Mouse (Mus musculus): ENCODE measurements around the gene Kctd21.
A peak's percentile ranks its signal among the peaks of the same experiment; 100 is the strongest.

Kctd21 gene

GRCm38 (mm10) chr7:97331726-97332666 is at the start of gene Kctd21, which contains the start of gene Usp35:
Kctd21 (plus strand) TSS chr7:97332327.
Usp35 (minus strand) TSS chr7:97332020.
- DNase-seq (ENCODE audit: low read depth, low spot score) = peak; percentile 97

- no peak for DNase-seq (ENCODE audit: low read depth, low spot score)
These were observed 35.1 kb upstream of the Kctd21 start for GRCm38 (mm10) chr7:97296986-97297385.

GRCm38 (mm10) chr7:97297466-97297865 is 34.7 kb upstream of the Kctd21 start:
- peak; percentile 72 for DNase-seq (ENCODE audit: low read depth, low spot score)

- DNase-seq (ENCODE audit: low read depth, low spot score) = no peak
These were observed 33.8 kb upstream of the Kctd21 start for GRCm38 (mm10) chr7:97298279-97298678.

- DNase-seq (ENCODE audit: low read depth, low spot score) = no peak
These were observed 33.2 kb upstream of the Kctd21 start for GRCm38 (mm10) chr7:97298943-97299342.

GRCm38 (mm10) chr7:97300914-97301313 is 31.2 kb upstream of the Kctd21 start:
- no peak for DNase-seq (ENCODE audit: low read depth, low spot score)

GRCm38 (mm10) chr7:97301321-97301720 is 30.8 kb upstream of the Kctd21 start:
- DNase-seq (ENCODE audit: low read depth, low spot score) = no peak

- DNase-seq (ENCODE audit: low read depth, low spot score) = no peak
These were observed 29.9 kb upstream of the Kctd21 start for GRCm38 (mm10) chr7:97302261-97302660.

- no peak for DNase-seq (ENCODE audit: low read depth, low spot score)
These were observed 29.3 kb upstream of the Kctd21 start for GRCm38 (mm10) chr7:97302876-97303275.

GRCm38 (mm10) chr7:97303614-97304013 is 28.5 kb upstream of the Kctd21 start:
- DNase-seq (ENCODE audit: low read depth, low spot score) = no peak

GRCm38 (mm10) chr7:97304471-97304870 is 27.7 kb upstream of the Kctd21 start:
- DNase-seq (ENCODE audit: low read depth, low spot score) = no peak

GRCm38 (mm10) chr7:97305206-97305605 is 26.9 kb upstream of the Kctd21 start:
- DNase-seq (ENCODE audit: low read depth, low spot score) = no peak

- no peak for DNase-seq (ENCODE audit: low read depth, low spot score)
These were observed 25.3 kb upstream of the Kctd21 start for GRCm38 (mm10) chr7:97306813-97307212.

GRCm38 (mm10) chr7:97307546-97307945 is 24.6 kb upstream of the Kctd21 start:
- no peak for DNase-seq (ENCODE audit: low read depth, low spot score)

- DNase-seq (ENCODE audit: low read depth, low spot score) = no peak
These were observed 22.4 kb upstream of the Kctd21 start for GRCm38 (mm10) chr7:97309461-97310340.

- DNase-seq (ENCODE audit: low read depth, low spot score) = no peak
These were observed 21.8 kb upstream of the Kctd21 start for GRCm38 (mm10) chr7:97310341-97310635.

GRCm38 (mm10) chr7:97311620-97312019 is 20.5 kb upstream of the Kctd21 start:
- DNase-seq (ENCODE audit: low read depth, low spot score) = no peak

GRCm38 (mm10) chr7:97312196-97312595 is 19.9 kb upstream of the Kctd21 start:
- DNase-seq (ENCODE audit: low read depth, low spot score) = no peak

GRCm38 (mm10) chr7:97312856-97313255 is 19.3 kb upstream of the Kctd21 start:
- no peak for DNase-seq (ENCODE audit: low read depth, low spot score)

GRCm38 (mm10) chr7:97313364-97313995 is 18.6 kb upstream of the Kctd21 start:
- DNase-seq (ENCODE audit: low read depth, low spot score) = no peak

- no peak for DNase-seq (ENCODE audit: low read depth, low spot score)
These were observed 17.5 kb upstream of the Kctd21 start for GRCm38 (mm10) chr7:97314646-97315045.

GRCm38 (mm10) chr7:97315656-97316055 is 16.5 kb upstream of the Kctd21 start:
- no peak for DNase-seq (ENCODE audit: low read depth, low spot score)

All from CD4-positive, CD25-positive, alpha-beta regulatory T cell, adult 2 months (primary cell).